Comparison of ENCODE assay signal across 18 mouse cellular contexts in the genomic region with DNA sequence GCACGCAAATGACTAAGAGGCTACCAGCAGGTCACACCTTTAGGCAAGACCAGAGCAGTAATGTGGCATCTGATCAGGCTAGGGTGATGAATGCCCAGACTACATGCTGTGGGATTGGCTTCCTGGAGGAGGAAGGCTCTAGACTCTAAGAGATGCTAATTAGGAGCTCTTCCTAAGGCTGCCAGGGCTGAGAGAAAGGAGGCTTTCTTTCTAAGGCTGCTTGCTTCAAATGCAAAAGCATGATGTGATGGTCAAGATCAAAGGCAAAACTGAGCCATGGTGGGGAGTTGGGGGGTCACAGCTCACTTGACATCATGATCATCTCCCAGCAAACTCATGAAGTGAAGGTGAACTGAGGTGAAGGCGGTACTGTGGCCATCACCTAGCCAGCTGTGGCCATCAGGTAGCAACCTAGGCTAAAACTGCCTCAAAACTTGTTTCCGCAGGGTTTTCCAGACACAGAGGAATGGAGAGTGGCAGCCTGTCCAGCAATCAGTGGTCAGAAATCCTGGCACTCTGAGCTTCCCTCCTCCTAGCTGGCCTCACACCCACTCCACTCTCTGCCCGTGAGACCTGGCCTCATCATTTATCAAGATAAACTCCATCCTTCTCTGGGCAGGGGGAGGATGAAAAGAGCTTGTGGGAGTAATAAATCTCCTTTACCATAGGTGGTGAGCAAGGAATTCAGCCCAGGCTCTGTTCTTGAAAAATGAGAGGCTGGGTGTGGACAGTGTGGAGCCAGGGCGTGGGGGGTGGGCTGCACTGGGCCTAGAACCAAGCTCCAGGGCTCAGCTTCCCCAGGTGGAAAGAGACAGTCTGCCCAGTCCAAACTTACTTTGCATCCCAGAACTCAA.
DNase-seq lines count a peak whose midpoint lies in the region; ATAC-seq and TF ChIP-seq lines count a peak whose summit lies in the region.
"Had no signal": no experiment of that assay in that cellular context is flagged by ENCODE, and none has a peak within 500 bp of the region (broad histone marks: within the 10 kb centered on the region; RNA-seq: fewer than 3 reads in every experiment).

No protein-coding gene starts in this region.

- intact Hi-C loops in heart, postnatal 14 days (cut with DNase I), result no loop called here

- no peaks in the 10 kb centered on the region for H3K27me3 ChIP-seq in intestine, embryonic 14.5 days (replicated peaks; ENCODE audit: control insufficient read depth, insufficient read depth, low read length)
- H3K27me3 ChIP-seq in intestine, postnatal 0 days (replicated peaks; ENCODE audit: control insufficient read depth, insufficient read depth, low read length), result no peaks in the 10 kb centered on the region
- H3K27me3 ChIP-seq in lung, embryonic 14.5 days (ENCODE audit: insufficient read depth, low read length), result no peaks in the 10 kb centered on the region
- no peaks in the 10 kb centered on the region for H3K27me3 ChIP-seq in lung, postnatal 0 days (replicated peaks; ENCODE audit: insufficient read depth, low read length)
- no peaks in the 10 kb centered on the region for H3K27me3 ChIP-seq in neural tube, embryonic 15.5 days (replicated peaks)

- no peaks in the 10 kb centered on the region for H3K9me3 ChIP-seq in intestine, embryonic 14.5 days (ENCODE audit: control insufficient read depth, low read length)
- no peaks in the 10 kb centered on the region for H3K9me3 ChIP-seq in intestine, postnatal 0 days (ENCODE audit: control insufficient read depth)
- H3K9me3 ChIP-seq in lung, embryonic 14.5 days (ENCODE audit: low read depth, low read length), result no peaks in the 10 kb centered on the region
- no peaks in the 10 kb centered on the region for H3K9me3 ChIP-seq in lung, postnatal 0 days (ENCODE audit: low read length)
- H3K9me3 ChIP-seq in neural tube, embryonic 15.5 days (replicated peaks), result no peaks in the 10 kb centered on the region
- H3K9me3 ChIP-seq: embryonic facial prominence, embryonic 10.5 days; midbrain, embryonic 10.5 days had no signal

- no peak for TF ChIP-seq EP300 in lung, postnatal 0 days (IDR thresholded peaks at IDR 0.05)

- no peak overlapping the region for H3K4me3 ChIP-seq in intestine, embryonic 14.5 days (ENCODE audit: low read depth, low read length)
- H3K4me3 ChIP-seq in intestine, postnatal 0 days (ENCODE audit: low read depth, low read length), result no peak overlapping the region
- H3K4me3 ChIP-seq in lung, embryonic 14.5 days (ENCODE audit: low read depth, low read length), result no peak overlapping the region
- no peak overlapping the region for H3K4me3 ChIP-seq in lung, postnatal 0 days (ENCODE audit: low read depth, low read length)
- H3K4me3 ChIP-seq in neural tube, embryonic 15.5 days (replicated peaks), result no peak overlapping the region
- H3K4me3 ChIP-seq: embryonic facial prominence, embryonic 10.5 days; midbrain, embryonic 10.5 days had no signal

- no peak for TF ChIP-seq CTCF in intestine, postnatal 0 days (IDR thresholded peaks at IDR 0.05; ENCODE audit: low read depth)
- TF ChIP-seq CTCF in lung, embryonic 14.5 days (IDR thresholded peaks at IDR 0.05; ENCODE audit: low read depth), result no peak
- no peak for TF ChIP-seq CTCF in lung, postnatal 0 days (IDR thresholded peaks at IDR 0.05)

- 55% methylated on average over 5 of the region's 5 CpGs for WGBS in intestine, embryonic 14.5 days
- WGBS in intestine, postnatal 0 days, result 77% methylated on average over 5 of the region's 5 CpGs
- 59% methylated on average over 5 of the region's 5 CpGs for WGBS in lung, embryonic 14.5 days
- WGBS in lung, postnatal 0 days, result 73% methylated on average over 5 of the region's 5 CpGs
- WGBS in neural tube, embryonic 15.5 days, result 68% methylated on average over 5 of the region's 5 CpGs

- no peak overlapping the region for H3K9ac ChIP-seq in intestine, embryonic 14.5 days (ENCODE audit: low read length)
- H3K9ac ChIP-seq in intestine, postnatal 0 days (ENCODE audit: low read depth, low read length), result no peak overlapping the region
- no peak overlapping the region for H3K9ac ChIP-seq in lung, embryonic 14.5 days
- H3K9ac ChIP-seq in lung, postnatal 0 days (replicated peaks; ENCODE audit: low read depth), result no peak overlapping the region
- no peak overlapping the region for H3K9ac ChIP-seq in neural tube, embryonic 15.5 days (replicated peaks)
- H3K9ac ChIP-seq: liver, postnatal 0 days had no signal

- H3K27ac ChIP-seq in intestine, embryonic 14.5 days (ENCODE audit: low read depth), result no peak overlapping the region
- no peak overlapping the region for H3K27ac ChIP-seq in intestine, postnatal 0 days (ENCODE audit: low read depth, low read length)
- H3K27ac ChIP-seq in lung, embryonic 14.5 days (ENCODE audit: low read depth), result no peak overlapping the region
- H3K27ac ChIP-seq in lung, postnatal 0 days (ENCODE audit: low read length), result no peak overlapping the region
- no peak overlapping the region for H3K27ac ChIP-seq in neural tube, embryonic 15.5 days (replicated peaks)
- H3K27ac ChIP-seq: embryonic facial prominence, embryonic 10.5 days; hindbrain, postnatal 0 days; midbrain, embryonic 10.5 days had no signal

- H3K4me2 ChIP-seq in intestine, embryonic 14.5 days (ENCODE audit: low read length), result no peak overlapping the region
- H3K4me2 ChIP-seq in intestine, postnatal 0 days (replicated peaks; ENCODE audit: low read depth), result no peak overlapping the region
- H3K4me2 ChIP-seq in lung, embryonic 14.5 days, result no peak overlapping the region
- H3K4me2 ChIP-seq in lung, postnatal 0 days (replicated peaks; ENCODE audit: low read depth, low read length), result no peak overlapping the region
- H3K4me2 ChIP-seq in neural tube, embryonic 15.5 days, result no peak overlapping the region

- peak; percentile 61 for DNase-seq in heart, adult 11 months
- DNase-seq in heart, postnatal 14 days, result no peak
- DNase-seq in intestine, embryonic 14.5 days (ENCODE audit: low spot score), result no peak
- DNase-seq in lung, embryonic 14.5 days, result no peak
- DNase-seq in lung, postnatal 0 days (ENCODE audit: low spot score), result no peak
- DNase-seq in ovary, postnatal 14 days (ENCODE audit: low spot score), result no peak
- DNase-seq: adrenal gland, postnatal 36 days; cerebellum, adult 11-12 months; cerebellum, postnatal 14 days; liver, postnatal 0 days; lung, postnatal 36 days; right cerebral cortex, postnatal 14 days had no signal

- no peaks in the 10 kb centered on the region for H3K4me1 ChIP-seq in intestine, embryonic 14.5 days (replicated peaks; ENCODE audit: control insufficient read depth, insufficient read depth, low read length)
- no peaks in the 10 kb centered on the region for H3K4me1 ChIP-seq in intestine, postnatal 0 days (replicated peaks; ENCODE audit: control insufficient read depth, insufficient read depth, low read length)
- H3K4me1 ChIP-seq in lung, embryonic 14.5 days (ENCODE audit: insufficient read depth), result no peaks in the 10 kb centered on the region
- H3K4me1 ChIP-seq in lung, postnatal 0 days (ENCODE audit: insufficient read depth, low read depth, low read length), result no peaks in the 10 kb centered on the region
- H3K4me1 ChIP-seq in neural tube, embryonic 15.5 days, result no peaks in the 10 kb centered on the region
- H3K4me1 ChIP-seq: embryonic facial prominence, embryonic 10.5 days; midbrain, embryonic 10.5 days had no signal

- peak; percentile 64; the same call in 1 of the 2 replicates for ATAC-seq in intestine, embryonic 14.5 days (replicated peaks; ENCODE audit: low FRiP score, low TSS enrichment, low read depth)
- no peak for ATAC-seq in intestine, postnatal 0 days
- peak; percentile 52; the same call in 1 of the 2 replicates for ATAC-seq in lung, embryonic 14.5 days (ENCODE audit: insufficient read depth)
- ATAC-seq in lung, postnatal 0 days, result no peak
- ATAC-seq in neural tube, embryonic 15.5 days (ENCODE audit: low FRiP score), result peak; percentile 61; the same call in 1 of the 2 replicates
- ATAC-seq: hindbrain, postnatal 0 days; liver, postnatal 0 days had no signal

- no peaks in the 10 kb centered on the region for H3K36me3 ChIP-seq in intestine, embryonic 14.5 days (ENCODE audit: control insufficient read depth, insufficient read depth, low read length)
- no peaks in the 10 kb centered on the region for H3K36me3 ChIP-seq in intestine, postnatal 0 days (ENCODE audit: control insufficient read depth, insufficient read depth)
- H3K36me3 ChIP-seq in lung, embryonic 14.5 days (ENCODE audit: insufficient read depth), result no peaks in the 10 kb centered on the region
- no peaks in the 10 kb centered on the region for H3K36me3 ChIP-seq in lung, postnatal 0 days (ENCODE audit: insufficient read depth, low read length)
- H3K36me3 ChIP-seq in neural tube, embryonic 15.5 days, result no peaks in the 10 kb centered on the region
- H3K36me3 ChIP-seq: embryonic facial prominence, embryonic 10.5 days; G1E; midbrain, embryonic 10.5 days had no signal

Comparison
In these comparisons a context has a peak if more than half of its experiments do, and no peak if none do; other contexts are left out.
1. ATAC-seq: peak in intestine, embryonic 14.5 days (single experiment), lung, embryonic 14.5 days (single experiment) and neural tube, embryonic 15.5 days (single experiment); none in intestine, postnatal 0 days (single experiment) and lung, postnatal 0 days (single experiment).